Mouse (Mus musculus) layer of hippocampus, adult 9-11 months (tissue): ENCODE results near the gene Ptger3.

ENCODE experiments used
- DNase-seq: peaks from one replicate; pipeline ENCODE4 v3.0.0; 2022

Gene Ptger3

GRCm38 (mm10) chr3:157597837-157598379 lies 31.2 kb downstream of the Ptger3 start:
- DNase-seq: no peak

DNA sequence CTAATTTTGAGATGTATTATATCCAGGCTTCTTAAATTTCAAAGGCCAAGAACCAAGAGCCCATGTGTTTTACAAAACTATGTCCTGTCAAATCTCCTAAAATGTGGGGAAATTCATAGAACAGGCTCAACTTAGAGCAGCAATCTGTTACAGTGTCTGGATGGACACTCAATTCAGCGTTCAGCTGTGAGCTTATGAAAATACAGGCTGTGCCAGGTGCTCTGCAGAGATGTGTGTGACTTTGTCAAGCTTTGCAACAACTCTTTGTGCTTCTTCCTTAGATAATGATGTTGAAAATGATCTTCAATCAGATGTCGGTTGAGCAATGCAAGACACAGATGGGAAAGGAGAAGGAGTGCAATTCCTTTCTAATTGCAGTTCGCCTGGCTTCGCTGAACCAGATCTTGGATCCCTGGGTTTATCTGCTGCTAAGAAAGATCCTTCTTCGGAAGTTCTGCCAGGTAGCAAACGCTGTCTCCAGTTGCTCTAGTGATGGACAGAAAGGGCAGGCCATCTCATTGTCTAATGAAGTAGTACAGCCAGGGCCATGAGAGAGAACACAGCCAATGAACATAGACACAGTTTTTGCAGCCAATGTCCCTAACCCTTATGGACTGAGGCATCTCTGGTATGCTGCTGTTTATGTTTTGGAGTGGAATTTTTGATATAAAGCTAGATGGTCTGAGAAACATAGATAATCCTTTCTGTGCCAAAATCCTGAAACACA lies 38.2 kb downstream of the Ptger3 start:
- DNase-seq: peak; percentile 12

DNA sequence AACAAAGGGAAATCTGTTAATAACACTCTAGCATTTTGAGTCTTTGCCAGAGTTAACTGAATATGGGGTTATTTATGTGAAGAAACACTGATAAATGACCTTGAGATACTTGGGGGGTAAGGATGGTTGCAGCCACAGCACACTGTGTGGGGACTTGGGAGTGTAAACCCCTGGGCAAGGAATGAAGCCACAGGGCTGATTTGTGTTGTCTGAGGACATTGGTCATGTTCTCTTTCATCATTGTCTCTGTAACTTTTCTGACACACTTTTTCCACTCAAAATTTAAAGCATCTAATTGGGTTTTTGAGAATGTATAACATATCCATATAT lies 38.7 kb downstream of the Ptger3 start:
- DNase-seq: no peak

- DNase-seq: no peak
These were observed 46.9 kb downstream of the Ptger3 start for GRCm38 (mm10) chr3:157613542-157613941.

GRCm38 (mm10) chr3:157616949-157617348 lies 50.3 kb downstream of the Ptger3 start:
- peak; percentile 15 for DNase-seq

DNA sequence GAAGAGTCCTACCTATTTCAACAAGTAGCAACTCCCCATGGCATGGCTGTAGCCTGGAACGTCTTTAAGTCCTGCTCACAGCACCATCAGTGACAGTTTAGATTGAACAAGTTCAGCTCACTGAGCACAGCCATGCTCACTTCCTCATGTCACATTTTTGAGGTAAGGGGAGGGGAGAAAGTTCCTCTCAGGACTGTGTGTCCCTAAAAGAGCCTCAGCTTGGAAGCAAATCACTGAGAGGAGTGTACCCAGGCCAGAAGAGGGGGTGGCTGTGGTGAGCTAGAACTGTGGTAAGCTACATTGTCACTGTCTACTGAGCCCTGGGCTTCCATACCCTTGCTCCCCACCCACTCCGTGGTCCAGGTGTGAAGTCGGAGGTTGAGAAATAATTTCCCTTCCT lies 60.7 kb downstream of the Ptger3 start:
- DNase-seq: no peak

GRCm38 (mm10) chr3:157630671-157631070 lies 64.0 kb downstream of the Ptger3 start:
- no peak for DNase-seq

DNA sequence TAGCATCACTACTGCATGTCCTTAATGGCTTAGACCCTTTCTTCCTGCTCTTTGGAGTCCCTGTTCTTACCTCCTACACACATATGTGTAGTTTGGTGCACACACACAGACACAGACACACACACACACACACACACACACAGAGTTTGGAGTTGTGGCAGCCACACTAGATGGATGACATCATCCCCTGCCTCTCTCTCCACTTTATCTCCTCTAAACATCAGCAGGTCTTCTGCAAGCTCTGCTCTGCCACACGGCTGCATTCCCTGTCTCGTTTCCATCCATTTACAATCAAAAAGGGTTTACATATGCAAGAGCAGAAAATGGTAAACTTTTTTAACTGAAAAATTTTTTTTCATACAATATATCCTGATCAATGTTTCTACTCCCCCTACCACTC lies 64.7 kb downstream of the Ptger3 start:
- no peak for DNase-seq

- DNase-seq: no peak
These were observed 67.7 kb downstream of the Ptger3 start for GRCm38 (mm10) chr3:157634431-157634830.

DNA sequence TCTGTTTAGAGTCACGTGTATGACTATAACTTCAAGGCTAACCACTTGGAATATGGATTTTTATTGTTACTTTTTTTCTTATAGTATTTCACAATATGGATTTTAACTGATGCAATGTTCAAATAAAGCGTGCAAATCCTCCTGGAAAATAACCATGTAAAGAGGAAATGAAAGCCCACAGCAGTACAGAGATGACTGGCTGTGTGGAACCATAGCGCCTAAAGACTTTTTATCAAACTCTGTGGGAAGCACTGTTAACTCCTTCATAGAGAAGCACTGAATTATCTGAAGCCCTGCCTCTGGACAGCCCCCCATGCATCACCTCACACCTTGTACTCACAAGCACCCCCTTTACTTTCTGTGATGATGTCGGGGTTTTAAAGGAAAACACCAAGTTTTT lies 69.0 kb downstream of the Ptger3 start:
- no peak for DNase-seq

- no peak for DNase-seq
These were observed 70.2 kb downstream of the Ptger3 start for GRCm38 (mm10) chr3:157636887-157637286.

GRCm38 (mm10) chr3:157637341-157637740 lies 70.6 kb downstream of the Ptger3 start:
- DNase-seq: no peak

DNA sequence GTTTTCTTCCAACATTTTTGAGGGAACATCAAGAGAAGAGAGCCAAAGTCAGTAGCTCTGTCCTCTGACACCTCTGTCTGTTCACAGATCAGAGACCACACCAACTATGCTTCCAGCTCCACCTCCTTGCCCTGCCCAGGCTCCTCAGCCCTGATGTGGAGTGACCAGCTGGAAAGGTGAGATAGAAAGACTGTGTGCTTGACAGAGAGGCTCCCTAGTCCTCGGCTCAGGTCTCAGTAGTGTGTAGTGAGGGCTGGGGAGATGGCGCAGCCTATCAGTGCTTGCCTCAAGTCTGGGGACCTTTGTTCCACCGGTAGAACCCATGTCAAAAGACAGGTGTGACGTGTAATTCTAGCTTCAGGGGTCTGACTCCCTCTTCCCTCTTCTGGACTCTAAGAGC lies 74.9 kb downstream of the Ptger3 start:
- DNase-seq: no peak

DNA sequence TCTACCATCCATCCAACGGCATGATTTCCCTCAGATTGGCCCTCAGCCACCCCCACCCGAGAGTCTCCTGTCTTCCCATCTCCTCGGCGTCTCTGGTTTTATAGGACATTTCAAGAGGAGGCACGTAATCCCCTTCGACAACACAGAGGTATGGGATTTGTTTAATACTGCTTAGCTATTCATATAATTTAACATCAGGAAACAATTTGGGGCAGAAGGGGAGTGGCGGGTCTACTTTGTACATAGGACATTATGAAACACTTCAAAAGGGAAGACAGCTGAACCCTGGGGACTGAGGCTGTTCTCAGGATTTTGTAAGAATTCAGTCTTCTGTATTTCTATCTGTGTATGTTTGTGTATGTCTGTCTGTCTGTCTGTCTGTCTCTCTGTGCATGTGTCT lies 94.9 kb downstream of the Ptger3 start:
- DNase-seq: no peak

DNA sequence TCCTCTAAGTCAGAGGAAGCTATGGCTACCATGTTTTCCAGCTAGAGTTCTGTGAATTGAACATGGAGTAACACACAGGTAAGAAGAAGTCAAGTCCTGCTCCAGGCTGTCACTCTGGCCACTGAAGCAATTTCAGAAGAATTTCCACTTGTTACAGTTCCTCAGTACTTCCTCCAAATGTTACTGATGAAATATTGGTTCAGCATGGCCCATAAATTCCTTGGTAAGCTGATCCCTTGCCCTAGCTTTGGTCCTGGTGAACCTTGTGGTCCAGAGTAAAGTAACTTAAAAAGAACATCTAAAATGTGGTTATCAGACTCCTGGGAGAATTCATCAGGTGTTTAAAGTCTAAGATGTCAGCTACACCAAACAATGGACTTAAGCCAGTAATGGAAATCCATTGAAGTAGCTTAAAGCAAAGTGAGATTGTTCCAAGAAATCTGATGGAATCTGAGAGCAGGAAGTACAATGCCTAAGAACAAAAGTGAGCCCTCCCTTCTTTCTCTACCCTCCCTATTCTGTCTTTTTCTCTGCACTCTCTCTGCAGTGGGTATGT lies 97.9 kb downstream of the Ptger3 start:
- no peak for DNase-seq

- no peak for DNase-seq
These were observed 98.8 kb downstream of the Ptger3 start for GRCm38 (mm10) chr3:157665471-157665870.

- no peak for DNase-seq
These were observed 99.5 kb downstream of the Ptger3 start for GRCm38 (mm10) chr3:157666142-157666541.

GRCm38 (mm10) chr3:157686105-157686504 lies 119.4 kb downstream of the Ptger3 start:
- no peak for DNase-seq

DNA sequence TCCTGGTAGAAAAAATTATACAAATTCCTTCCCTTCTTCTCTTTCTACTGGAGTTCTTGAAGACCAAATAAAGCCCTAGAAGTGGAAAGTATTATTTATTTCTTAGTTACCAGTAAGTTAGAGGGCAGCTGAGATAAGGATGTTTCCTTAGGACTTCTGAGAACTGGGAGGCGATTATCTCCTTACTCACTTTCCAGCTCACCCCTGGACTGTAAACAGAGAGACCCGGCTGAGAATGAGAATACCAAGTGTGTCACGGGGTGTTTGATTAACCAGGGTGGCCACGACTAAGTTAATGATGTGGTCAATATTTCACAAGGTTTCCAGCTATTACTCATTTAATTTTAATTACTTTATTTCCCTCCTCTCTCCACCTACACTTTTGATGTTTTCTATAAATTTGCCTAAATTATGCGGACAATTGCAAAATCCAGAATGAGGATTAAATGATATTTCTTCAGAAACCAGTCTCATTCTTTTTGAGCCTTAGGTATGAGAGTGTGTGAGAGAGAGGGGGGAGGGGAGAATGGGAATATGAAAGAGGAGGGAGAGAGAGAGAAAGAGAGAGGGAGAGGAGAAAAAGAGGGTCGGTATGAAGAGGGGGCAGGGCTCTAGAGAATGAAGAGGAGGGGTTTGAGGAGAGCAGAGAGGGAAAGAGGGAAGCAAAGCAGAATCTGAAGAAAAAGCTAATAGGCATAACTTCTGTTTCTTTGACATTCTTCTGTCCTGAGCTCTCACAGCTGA lies 121.9 kb downstream of the Ptger3 start:
- no peak for DNase-seq
